Mouse (Mus musculus) brain, adult 2 months (tissue): ENCODE results near the gene Slc39a11.

ENCODE experiments used
- DNase-seq: peaks from one replicate; pipeline ENCODE4 v3.0.0; 2011; ENCODE audit warnings: low read depth, low spot score

The Slc39a11 gene

DNA sequence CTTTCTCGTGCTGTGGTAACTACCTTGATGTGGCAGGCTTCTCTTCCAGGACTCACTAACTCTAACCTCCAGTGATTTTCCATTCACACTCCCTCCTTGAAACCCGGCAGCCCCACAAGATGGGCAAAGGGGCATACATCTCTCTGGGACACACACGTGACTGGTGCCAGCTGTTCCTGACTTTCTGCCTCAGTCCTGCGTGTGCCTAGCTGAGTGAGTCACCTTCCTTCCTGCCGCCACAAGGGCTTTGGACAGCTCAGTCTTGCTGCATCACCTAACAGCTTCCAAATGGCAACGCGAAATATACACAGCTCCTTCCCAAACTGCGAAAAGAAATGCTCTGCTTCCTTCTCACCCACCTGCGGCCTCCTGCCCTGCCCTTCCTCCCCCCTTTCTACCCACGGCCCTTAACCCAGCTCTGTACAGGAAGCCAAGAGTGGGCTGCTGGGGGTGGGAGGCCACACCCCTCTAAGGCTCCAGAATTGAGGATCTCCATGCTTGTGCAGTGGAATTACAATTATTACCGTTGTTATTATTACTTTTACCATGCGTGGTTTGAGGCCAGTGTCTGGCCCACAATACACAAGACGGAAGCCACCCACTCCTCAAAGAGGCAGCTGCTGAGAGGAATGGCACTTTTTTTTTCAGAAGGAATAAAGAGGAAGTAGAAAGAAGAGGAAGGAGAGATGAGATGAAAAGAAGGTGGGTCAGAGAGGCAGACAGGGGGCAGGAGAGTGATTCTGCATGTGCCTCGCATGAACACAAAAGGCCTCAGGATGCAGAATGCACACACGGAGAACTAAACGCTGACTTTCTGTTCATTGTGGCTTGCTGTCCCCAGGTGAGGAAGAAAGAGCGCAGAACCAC lies 179.7 kb downstream of the Slc39a11 start:
- DNase-seq = peak; percentile 79

DNA sequence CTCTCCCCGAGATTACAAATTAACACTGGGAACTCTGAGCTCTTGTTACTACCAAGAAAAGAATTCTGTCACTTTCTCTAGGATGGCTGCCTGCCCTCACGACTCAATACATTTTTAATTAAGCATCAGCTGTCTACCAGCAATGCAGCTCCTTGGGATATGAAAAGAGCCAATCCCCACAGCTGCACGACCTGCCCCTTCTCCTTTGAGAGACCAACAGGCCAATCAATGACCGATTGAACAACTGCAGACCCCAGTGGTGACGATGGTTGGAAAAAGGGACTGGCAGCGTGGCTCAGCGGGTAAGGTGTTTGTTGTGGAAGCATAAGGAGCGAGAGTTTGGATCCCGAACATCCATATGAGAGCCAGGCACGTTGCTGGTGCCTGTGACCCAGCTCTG lies 181.9 kb downstream of the Slc39a11 start:
- DNase-seq = no peak

DNA sequence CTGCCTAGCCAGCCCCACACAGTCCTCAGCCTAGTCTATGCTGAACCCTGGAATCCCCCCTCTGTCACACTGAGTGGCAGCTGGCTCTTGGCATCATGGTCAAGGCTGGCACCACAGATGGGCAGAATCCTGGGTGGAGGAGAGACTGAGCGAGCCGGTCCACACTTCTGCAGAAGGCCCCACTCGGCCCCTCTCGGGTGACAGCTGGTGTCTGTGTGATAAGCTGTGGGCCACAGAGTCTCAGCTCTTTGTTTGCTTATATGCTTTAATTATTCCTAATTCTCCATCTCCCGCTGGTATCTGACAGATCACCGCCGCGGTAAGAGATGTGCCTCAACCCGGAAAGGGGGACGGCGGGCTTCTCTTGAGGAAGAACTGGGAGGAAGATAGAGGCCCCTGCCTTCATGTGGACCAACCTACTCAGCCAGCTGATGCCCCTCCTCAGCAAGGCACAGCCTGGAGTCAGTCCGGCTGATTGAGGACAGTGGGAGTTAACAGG lies 182.5 kb downstream of the Slc39a11 start:
- no peak for DNase-seq

DNA sequence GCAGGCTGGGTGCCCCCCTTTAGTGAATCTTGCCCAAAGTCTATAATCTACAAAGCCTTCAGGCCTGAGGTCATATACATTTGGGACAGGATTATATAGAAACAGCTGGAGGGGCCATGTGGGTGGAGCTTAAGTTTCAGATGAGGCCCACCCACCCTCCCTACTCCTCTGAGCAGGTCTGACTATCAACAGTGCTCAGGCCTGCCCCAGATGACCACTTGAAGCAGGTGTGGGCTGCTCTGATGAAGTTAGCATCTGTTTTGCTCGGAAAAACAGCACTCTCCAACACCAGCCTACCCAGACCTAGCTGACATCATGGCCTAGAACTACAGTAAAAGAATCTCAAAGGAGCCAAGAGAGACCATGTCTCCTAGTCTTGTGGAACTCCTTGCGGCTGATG lies 189.8 kb downstream of the Slc39a11 start:
- DNase-seq = no peak

DNA sequence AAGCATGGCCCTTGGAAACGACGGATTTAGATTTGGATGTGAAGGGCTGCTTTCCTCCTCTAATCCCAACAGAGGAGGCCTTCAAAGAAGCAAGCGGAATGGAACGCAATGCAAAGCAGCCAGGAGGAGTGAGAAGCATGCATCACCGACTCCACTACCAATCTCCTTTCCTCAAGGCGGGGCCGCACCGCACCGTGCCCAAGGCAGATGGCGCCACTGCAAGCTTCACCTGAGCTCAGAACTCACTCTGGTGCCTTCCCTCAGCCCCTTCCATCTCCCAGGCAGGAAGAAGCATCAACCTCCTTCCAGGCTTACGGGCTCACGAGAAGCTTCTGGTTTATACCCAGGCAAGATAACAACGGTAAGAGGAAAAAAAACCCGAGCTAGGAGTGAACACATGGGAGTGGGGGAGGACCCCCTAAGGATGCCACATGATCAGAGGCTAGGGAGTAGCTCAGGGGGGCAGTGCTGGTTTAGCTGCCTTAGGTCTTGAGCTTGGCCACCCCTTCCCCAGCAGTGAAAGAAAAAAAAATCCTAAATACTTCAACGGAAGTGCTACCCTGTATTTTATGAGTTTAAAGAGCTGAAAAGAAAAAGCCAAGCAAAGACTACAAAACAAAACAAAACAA lies 191.2 kb downstream of the Slc39a11 start:
- no peak for DNase-seq

DNA sequence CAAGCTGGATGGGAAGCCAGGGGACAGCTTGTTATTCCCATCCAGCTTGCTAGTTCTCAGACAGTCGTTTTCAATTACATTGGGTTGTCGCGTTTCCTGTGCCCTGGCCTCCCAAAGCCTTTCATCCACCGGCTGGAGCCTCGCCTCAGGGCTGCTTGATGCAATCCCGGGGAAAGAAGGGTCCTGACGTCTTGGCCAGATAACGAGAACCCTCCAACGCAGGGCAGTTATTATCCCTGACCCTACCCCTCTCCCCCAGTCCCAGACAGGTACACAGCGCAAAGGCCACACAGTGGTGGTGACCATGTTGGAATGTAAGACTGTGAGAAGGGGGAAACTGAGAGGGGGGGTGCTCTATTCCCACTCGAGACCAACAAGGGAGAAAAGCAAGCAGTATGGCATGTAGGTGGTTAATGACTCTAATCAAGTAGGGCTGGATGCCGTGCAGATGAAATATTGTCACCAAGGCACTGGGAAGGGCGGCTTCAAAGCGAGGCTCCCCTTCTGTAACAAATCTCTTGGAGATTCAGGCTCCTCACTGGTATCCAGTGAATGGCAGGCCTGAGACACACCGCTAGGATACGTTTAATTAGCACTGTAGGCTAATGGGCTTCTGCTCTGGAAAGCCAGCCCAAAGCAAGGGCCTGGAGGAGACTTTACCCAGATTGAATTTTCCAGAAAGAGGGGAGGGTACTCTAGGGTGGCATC lies 196.9 kb downstream of the Slc39a11 start:
- DNase-seq = no peak

DNA sequence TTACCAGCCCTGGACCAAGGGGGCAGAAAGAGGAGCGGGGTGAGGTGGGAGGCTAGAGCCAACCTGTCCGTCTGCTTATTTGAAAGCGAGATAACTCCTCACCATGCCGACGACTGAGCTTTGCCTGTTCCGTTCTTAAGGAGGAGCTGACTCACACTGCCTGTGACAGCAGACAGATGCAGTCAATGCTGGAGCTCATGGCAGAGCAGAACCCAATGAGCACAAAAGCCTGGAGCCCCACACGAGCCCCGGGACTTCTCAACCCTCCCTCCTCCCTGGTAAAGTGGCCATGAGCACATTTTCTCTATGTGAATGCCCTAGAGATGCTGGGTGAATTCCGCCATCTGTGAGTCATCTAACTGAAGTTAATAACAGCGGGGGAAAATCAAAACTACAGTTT lies 198.6 kb downstream of the Slc39a11 start:
- peak; percentile 80 for DNase-seq

DNA sequence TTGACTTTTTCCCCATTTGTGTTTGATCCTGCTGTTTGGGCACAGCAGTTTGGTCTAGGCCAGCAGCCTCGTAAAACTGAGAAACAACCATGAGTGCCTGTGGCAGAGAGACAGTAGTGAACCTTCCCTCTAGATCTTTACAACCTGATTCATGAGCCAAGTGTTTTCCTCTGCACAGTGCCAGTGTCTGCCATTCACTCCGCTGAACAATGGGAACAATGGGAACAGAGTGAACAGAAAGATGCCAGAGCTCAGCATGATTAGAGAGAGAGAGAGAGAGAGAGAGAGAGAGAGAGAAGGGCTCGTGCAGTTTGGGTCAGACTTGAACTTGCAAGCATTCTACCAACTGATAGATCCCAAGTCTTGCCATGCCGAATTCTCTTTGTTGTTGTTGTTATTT lies 199.2 kb downstream of the Slc39a11 start:
- peak; percentile 68 for DNase-seq

DNA sequence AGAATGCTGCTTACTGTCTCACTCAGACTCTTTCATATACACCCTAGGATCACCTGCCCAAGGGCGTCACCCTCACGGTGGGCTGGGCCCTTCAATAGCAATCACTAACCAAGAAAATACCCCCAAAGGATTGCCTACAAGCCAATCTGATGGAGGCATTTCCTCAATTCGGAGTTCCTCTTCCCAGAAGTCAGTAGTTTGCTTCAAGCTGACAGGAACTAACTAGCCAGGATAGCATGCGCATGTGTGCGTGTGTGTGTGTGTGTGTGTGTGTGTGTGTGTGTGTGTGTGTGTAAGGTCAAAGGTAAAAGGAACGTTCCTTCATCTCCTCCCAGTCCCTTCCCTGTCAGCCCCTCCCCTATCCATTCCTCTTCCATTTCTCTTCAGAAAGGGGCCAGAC lies 199.9 kb downstream of the Slc39a11 start:
- DNase-seq = no peak

DNA sequence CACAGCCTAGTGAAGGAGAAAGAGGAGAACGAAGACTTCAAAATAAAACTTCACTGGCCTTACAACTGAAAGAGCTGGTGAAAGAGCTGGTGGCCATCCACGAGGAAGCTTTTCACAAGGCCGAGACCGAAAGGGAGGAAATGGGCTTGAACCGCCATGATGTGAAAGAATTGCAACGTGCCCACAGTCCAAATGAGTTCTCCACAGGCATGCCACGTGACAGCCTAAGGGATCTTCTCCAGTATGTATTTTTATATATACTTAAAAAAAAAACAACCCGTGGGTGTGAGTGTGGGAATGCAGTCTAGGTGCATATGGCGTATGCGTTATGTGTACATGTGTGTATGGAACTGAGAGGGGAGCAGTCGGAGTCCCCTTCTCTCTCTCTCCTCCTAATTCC lies 207.8 kb downstream of the Slc39a11 start:
- peak; percentile 45 for DNase-seq

DNA sequence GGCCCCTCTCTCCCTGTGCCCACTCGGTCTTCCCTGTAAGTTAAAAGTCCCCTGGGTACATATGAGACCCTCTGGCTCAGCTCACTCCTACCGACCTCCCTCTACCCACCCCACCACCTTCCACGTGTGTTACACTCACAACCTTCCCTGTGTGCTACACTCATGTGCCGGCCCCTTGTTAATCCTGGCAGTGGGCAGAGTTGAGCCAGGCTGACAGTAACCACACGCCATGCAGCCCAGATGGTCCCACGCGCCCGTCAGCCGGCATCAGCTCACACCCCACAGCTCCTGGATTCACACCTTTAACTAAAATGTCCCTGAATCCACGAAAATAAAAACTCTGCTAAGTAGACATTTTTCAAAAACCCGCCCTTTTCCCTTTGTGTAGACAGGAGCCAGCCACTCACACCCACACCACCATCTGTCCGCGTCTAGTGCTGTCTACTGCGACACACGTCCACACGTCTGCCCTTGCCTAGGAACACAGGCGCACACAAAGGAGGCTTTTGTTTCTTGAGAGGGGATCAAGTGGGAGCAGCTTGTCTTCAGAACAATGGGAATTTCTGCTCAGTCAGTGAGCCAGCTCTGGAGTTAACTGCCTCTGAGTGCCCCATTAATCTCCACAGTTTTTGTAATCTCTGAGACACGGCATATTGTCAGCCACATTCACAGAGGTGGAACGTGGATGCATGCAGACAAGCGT lies 210.4 kb downstream of the Slc39a11 start:
- DNase-seq = peak; percentile 93

DNA sequence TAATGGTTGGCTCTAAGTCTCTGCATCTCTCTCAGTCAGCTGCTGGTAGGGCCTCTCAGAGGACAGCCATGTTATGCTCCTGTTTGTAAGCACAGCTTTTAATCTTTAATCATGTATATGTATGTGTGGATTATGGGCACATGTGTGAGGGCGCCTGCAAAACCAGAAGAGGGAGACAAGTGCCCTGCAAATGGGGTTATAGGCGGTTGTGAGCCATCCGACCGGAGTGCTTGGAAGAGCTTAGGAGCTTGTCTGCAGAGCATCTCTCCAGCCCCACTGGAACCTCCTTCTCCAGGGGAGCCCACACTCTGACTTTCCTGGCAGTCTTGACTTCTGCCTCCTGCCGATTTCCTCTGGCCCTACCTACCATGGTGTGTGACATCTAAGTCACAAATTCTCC lies 211.0 kb downstream of the Slc39a11 start:
- no peak for DNase-seq

DNA sequence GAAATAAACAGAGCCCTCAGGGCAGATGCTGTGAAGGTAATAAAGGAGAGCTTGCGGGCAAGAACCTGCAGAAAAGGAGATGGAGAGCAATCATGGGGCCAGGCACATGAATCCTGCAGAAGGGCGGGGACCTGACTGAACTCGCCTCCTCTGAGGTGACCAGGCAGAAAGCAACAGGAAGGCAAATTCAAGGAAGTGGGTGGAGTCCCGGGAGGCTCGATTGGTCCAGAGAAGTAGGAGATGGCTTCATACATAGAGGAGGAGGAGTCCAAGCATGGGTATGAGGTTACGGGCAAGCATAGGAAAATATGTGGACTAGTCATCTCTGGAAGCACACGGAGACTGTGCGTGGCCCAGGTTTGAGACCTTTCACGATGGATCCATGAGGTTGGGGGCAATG lies 212.5 kb downstream of the Slc39a11 start:
- DNase-seq = no peak

DNA sequence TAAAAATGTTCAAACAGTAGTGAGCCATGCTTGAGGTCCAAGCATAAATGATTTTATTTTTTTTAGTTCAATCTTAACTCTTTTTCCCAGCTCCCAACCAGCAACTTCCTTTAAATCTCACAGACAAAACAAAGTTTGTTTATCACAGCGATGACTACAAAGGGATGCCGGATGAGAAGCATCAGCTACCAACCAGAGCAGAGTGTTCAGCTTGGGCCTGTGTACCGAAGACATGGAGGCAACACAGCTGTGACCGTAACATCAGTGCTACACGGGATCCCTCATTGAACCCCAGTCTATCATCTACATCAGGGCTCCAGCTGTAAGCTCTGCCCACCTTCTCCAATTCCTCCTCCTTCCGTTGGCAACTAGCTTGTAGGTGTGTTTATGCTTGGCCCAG lies 213.6 kb downstream of the Slc39a11 start:
- DNase-seq = no peak

DNA sequence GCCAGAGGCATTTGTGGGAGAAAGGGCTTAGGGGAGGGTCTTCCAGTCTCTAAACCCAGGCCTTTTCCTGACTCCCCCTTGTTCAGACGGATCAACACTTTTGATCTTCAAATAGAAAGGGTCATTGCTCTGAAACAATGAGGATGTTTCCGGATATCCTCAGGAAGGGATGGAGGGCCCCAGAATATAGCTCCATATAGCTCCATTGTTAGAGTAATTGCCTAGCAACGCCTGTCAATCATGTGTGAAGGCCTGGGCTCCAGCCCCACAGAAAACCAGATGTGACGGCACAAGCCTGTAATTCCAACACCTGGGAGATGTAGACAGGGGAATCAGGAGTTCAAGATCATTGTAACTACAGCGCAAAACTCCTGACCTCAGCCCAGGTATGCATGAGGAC lies 214.2 kb downstream of the Slc39a11 start:
- DNase-seq = no peak

DNA sequence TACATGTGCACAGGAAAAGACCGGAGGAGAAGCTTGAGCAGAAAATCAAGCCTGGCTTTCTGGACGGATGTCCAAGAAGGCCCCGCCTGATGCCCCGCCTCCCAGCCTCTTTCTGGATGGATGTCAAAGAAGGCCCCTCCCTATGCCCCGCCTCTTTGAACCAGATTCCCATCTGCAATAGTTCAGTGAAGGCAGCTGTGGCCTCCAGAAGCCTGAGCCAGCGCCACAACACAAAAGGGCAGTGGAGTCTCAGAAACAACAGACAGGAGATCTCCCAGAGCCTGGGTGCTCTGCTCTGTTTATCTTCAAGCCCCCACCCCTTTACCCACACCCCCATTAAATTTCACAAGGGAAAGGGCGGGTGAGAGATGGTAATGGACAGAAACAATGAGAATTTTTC lies 218.7 kb downstream of the Slc39a11 start:
- no peak for DNase-seq

DNA sequence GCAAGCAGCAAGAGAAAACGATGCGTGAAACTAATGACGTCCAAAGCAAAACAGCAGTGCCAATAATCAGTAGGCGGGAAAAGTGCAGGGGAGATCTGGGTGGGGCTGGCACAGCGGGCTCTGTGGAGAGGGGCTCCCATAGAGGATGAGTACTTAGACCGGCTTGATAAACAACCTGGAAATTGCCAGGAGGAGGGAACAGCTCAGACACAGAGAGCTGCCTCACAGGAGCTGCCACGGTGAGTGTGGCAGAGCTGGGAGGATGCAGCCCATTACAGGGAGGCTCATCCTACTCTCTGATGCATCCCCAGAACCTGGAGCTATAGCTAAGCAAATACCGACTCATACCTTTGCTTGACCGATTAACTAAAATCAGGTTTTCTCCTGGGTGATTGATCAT lies 224.0 kb downstream of the Slc39a11 start:
- no peak for DNase-seq

DNA sequence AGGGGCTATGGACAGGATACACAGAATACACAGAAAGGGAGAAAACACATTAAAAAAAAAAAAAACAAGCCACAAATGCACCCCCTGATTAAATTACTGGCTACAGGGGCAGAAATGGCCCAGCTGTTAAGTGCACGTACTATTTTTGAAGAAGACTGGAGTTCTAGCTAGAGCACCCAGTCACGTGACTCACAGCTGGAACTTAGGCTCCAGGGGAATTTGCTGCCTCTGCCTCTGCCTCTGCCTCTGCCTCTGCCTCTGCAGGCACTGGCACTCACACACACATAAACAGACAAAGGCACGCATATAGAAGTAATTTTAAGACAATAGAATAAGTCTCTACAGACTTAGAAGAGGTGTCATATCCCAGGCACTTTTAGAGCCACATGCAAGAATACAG lies 224.4 kb downstream of the Slc39a11 start:
- DNase-seq = peak; percentile 57

DNA sequence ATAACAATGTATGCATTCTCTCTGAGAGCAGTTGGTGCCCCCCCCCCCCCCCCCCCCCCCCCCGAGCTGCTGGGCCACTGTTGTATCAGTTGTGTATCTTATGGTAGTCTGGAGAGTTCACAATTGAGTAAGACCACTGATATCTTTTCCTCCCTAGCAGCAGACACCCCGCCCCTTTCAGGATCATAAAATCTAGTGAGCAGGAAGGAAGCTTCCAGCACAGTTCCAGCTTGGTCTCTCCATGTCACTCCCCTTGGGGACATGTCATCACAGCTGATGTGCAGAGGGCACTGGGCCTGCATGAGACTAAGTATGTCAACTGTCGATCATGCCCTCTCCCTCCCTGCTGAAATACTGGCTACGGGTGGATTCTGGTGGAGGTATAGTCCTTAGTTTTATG lies 225.1 kb downstream of the Slc39a11 start:
- no peak for DNase-seq

DNA sequence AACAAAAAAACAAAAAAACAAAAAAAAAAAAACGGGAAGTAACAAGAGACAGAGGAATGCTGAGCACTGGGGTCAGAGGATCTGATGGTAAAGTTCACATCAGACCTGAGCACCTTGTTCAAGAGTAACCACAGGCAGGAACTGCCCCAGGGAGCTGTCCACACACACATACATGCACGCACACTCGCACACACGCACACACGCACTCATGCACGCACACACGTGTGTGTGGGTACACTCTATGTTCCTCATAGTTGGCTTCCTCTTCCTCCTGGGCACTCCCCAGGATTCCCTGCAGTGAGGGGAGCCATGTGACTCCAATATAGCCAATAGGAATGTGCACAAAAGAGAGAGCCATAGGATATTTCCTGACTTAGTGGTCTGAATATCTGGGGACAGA lies 227.3 kb downstream of the Slc39a11 start:
- no peak for DNase-seq

DNA sequence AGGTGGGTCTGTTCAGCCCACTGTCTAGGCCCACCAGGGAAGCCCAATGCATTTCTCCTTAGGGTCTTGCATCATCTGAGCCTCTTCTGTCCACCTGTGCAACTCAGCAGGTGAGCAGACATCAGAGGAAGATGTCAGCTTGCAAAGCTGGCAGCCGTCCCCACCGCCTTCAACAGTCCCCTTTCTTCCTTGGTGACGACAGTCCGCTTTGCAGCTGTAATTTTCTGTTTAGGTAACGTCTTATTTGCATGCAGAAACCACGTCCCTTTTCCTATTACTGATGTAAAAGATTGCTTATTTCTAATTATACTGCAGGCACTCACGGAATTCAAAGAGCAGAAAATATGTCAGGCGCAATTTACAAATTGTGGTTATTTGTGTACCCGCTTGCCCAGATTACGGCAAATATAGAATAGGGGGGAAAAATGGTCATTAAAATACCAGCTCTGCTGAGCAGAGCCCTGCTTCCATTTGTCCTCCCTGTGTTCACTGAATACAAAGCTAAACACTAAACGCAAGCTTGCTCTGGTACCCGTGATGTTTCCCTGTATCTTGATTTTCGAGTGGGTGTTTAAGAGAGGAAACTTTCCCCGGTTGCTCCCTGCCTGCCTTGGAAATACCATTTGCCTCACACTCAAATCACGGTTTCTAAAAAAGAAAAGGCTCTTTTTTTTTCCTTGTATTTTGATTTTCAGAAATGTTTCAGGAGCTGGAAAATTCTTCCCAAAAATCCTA lies 230.8 kb downstream of the Slc39a11 start:
- DNase-seq = peak; percentile 84
